ENCODE assay signal across 23 mouse cellular contexts in genomic region chr6:117465165-117465564, GRCm38 (mm10).
"Had no signal": no experiment of that assay in that cellular context is flagged by ENCODE, and none has a peak within 500 bp of the region (broad histone marks: within the 10 kb centered on the region; RNA-seq: fewer than 3 reads in every experiment).

No protein-coding gene starts in this region.

- H3K9me3 ChIP-seq: limb, embryonic 12.5 days; limb, embryonic 15.5 days; neural tube, embryonic 12.5 days; neural tube, embryonic 15.5 days had no signal

- H3K27me3 ChIP-seq: limb, embryonic 12.5 days; limb, embryonic 15.5 days; megakaryocyte, embryonic 14.5 days; neural tube, embryonic 12.5 days; neural tube, embryonic 15.5 days had no signal

- H3K4me1 ChIP-seq: megakaryocyte, embryonic 14.5 days; neural tube, embryonic 12.5 days; neural tube, embryonic 15.5 days had no signal

- H3K36me3 ChIP-seq: limb, embryonic 12.5 days; limb, embryonic 15.5 days; neural tube, embryonic 12.5 days; neural tube, embryonic 15.5 days had no signal

- ATAC-seq: liver, postnatal 0 days; lung, postnatal 0 days had no signal

- H3K27ac ChIP-seq: kidney, postnatal 0 days; layer of hippocampus, adult 2 months; limb, embryonic 12.5 days; limb, embryonic 15.5 days; liver, embryonic 14.5 days; neural tube, embryonic 12.5 days; neural tube, embryonic 15.5 days; stomach, postnatal 0 days had no signal

- H3K4me3 ChIP-seq: layer of hippocampus, adult 2 months; limb, embryonic 12.5 days; limb, embryonic 15.5 days; megakaryocyte, embryonic 14.5 days; neural tube, embryonic 12.5 days; neural tube, embryonic 15.5 days had no signal

- H3K9ac ChIP-seq: limb, embryonic 12.5 days; limb, embryonic 15.5 days; liver, embryonic 14.5 days; liver, postnatal 0 days; lung, embryonic 14.5 days; neural tube, embryonic 12.5 days; neural tube, embryonic 15.5 days had no signal

- H3K4me2 ChIP-seq: limb, embryonic 12.5 days; limb, embryonic 15.5 days; liver, embryonic 11.5 days; lung, embryonic 14.5 days; midbrain, embryonic 11.5 days; neural tube, embryonic 12.5 days; neural tube, embryonic 15.5 days had no signal

- DNase-seq: kidney, postnatal 25 days; layer of hippocampus, adult 9-11 months; liver, postnatal 0 days; lung, embryonic 14.5 days; lung, postnatal 36 days; right cerebral cortex, adult 18-20 months; right cerebral cortex, postnatal 14 days; right cerebral cortex, postnatal 4 days; thymus, adult 2 months; thymus, postnatal 14 days; thymus, postnatal 4 days had no signal
